Mouse (Mus musculus) ES-Bruce4 (cell line): Measurements from ENCODE around the gene Slc25a48.

ENCODE experiments used
- CTCF ChIP-seq: IDR thresholded peaks from one replicate; pipeline ENCODE4 v1.8.1; 2011; ENCODE audit warnings: low read depth, low read length
- EP300 ChIP-seq: IDR thresholded peaks from 2 replicates; pipeline ENCODE4 v1.6.1; 2011; ENCODE audit warnings: low read depth, low read length; ENCODE audit not compliant: insufficient read depth
- POLR2A ChIP-seq: IDR thresholded peaks from one replicate; pipeline ENCODE4 v1.8.1; 2011; ENCODE audit warnings: low read length; ENCODE audit not compliant: insufficient read depth

DNA sequence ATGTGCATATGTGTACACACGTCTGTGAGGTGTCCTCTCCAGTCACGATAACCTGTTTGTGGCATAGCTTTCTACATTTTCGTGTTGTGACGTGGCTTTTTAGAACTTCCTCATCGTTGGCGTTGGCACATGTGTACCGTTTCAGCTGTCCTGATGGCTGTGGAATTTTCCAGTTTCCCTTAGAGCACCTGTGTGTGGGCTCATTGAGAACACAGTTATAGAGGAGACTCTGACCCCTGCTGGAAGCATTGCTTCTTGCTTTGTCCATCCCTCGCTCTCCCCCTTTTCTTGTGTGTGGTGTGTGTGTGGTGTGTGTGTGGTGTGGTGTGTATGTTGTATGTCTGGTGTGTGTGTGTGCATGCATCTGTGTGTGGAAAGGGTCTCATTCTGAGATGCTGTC lies 11.9 kb downstream of the Slc25a48 start:
- TF ChIP-seq POLR2A = no peak
- TF ChIP-seq CTCF = no peak
- TF ChIP-seq EP300 = no peak
